Comparison of ENCODE assay signal across 8 mouse cellular contexts in genomic region chr9:21031896-21032351, GRCm38 (mm10). TPM values are rescaled to one million over a fixed set of nuclear protein-coding genes. Genes with fewer than 3 reads are reported as not detected.
DNase-seq lines count a peak whose midpoint lies in the region; ATAC-seq and TF ChIP-seq lines count a peak whose summit lies in the region.

Gene Icam5, plus strand, starts transcription at chr9:21032073.

- dilution Hi-C loops in CH12.LX (cut with MboI; ENCODE audit: extremely low pct_ligation_motif_present, extremely low pct_unique_long_range_greater_than_20kb, low sequenced_read_pairs): no loop called here

- H3K9ac ChIP-seq in CH12.LX (ENCODE audit: insufficient read depth, low read depth): peak within 1 kb of the TSS; percentile 46
- no peak within 1 kb of the TSS for H3K9ac ChIP-seq in embryonic facial prominence, embryonic 11.5 days (replicated peaks; ENCODE audit: low read length)
- peak within 1 kb of the TSS; percentile 74 for H3K9ac ChIP-seq in hindbrain, embryonic 16.5 days (ENCODE audit: low read depth, low read length)
- peak within 1 kb of the TSS; percentile 63 for H3K9ac ChIP-seq in neural tube, embryonic 13.5 days

- peaks cover 56% of the 10 kb centered on the region for H3K27me3 ChIP-seq in erythroblast, embryonic 14.5 days (ENCODE audit: control insufficient read depth)
- no peaks in the 10 kb centered on the region for H3K27me3 ChIP-seq in CH12.LX (replicated peaks)
- H3K27me3 ChIP-seq in embryonic facial prominence, embryonic 11.5 days (ENCODE audit: control insufficient read depth, insufficient read depth, low read length): peaks cover 54% of the 10 kb centered on the region
- peaks cover 56% of the 10 kb centered on the region for H3K27me3 ChIP-seq in hindbrain, embryonic 16.5 days (replicated peaks; ENCODE audit: control insufficient read depth, insufficient read depth, low read length)
- H3K27me3 ChIP-seq in limb, embryonic 10.5 days (ENCODE audit: low read depth, poor library complexity, severe bottlenecking): peaks cover 97% of the 10 kb centered on the region
- peaks cover 98% of the 10 kb centered on the region for H3K27me3 ChIP-seq in neural tube, embryonic 13.5 days

- no peak for TF ChIP-seq POLR2A in CH12.LX (IDR thresholded peaks at IDR 0.05; ENCODE audit: low read depth, low read length)

- peaks cover 18% of the 10 kb centered on the region for H3K9me3 ChIP-seq in erythroblast, embryonic 14.5 days (ENCODE audit: control insufficient read depth, low read length)
- no peaks in the 10 kb centered on the region for H3K9me3 ChIP-seq in CH12.LX (replicated peaks; ENCODE audit: low read length)
- H3K9me3 ChIP-seq in embryonic facial prominence, embryonic 11.5 days (replicated peaks; ENCODE audit: control insufficient read depth, low read length): no peaks in the 10 kb centered on the region
- H3K9me3 ChIP-seq in hindbrain, embryonic 16.5 days (ENCODE audit: control insufficient read depth, low read length): no peaks in the 10 kb centered on the region
- no peaks in the 10 kb centered on the region for H3K9me3 ChIP-seq in limb, embryonic 10.5 days (replicated peaks)
- no peaks in the 10 kb centered on the region for H3K9me3 ChIP-seq in neural tube, embryonic 13.5 days

- WGBS in embryonic facial prominence, embryonic 11.5 days: under 1% methylated on average over 34 of the region's 35 CpGs
- WGBS in hindbrain, embryonic 16.5 days: under 1% methylated on average over 35 of the region's 35 CpGs
- WGBS in limb, embryonic 10.5 days: under 1% methylated on average over 35 of the region's 35 CpGs
- under 1% methylated on average over 35 of the region's 35 CpGs for WGBS in neural tube, embryonic 13.5 days

- no peak for DNase-seq in CH12.LX (ENCODE audit: extremely low read depth)
- no peak for DNase-seq in embryonic facial prominence, embryonic 11.5 days (ENCODE audit: low spot score)
- no peak for DNase-seq in limb, embryonic 10.5 days (ENCODE audit: low spot score)

- peak within 1 kb of the TSS; percentile 70 for H3K4me3 ChIP-seq in erythroblast, embryonic 14.5 days (replicated peaks)
- H3K4me3 ChIP-seq in CH12.LX (replicated peaks in 1 of 3; ENCODE audit: low read depth in 2 of 3, low read length in 2 of 3, poor library complexity in 1 of 3): peak within 1 kb of the TSS; percentile 67 to 76 (median 74)
- H3K4me3 ChIP-seq in embryonic facial prominence, embryonic 11.5 days (ENCODE audit: low read depth, low read length): peak within 1 kb of the TSS; percentile 39
- H3K4me3 ChIP-seq in hindbrain, embryonic 16.5 days (ENCODE audit: low read length): peak within 1 kb of the TSS; percentile 60
- H3K4me3 ChIP-seq in limb, embryonic 10.5 days: peak within 1 kb of the TSS; percentile 56
- peak within 1 kb of the TSS; percentile 43 for H3K4me3 ChIP-seq in neural tube, embryonic 13.5 days

- peak within 1 kb of the TSS; percentile 92 for H3K27ac ChIP-seq in CH12.LX (ENCODE audit: insufficient read depth, low read depth)
- no peak within 1 kb of the TSS for H3K27ac ChIP-seq in embryonic facial prominence, embryonic 11.5 days (replicated peaks; ENCODE audit: low read depth, low read length)
- H3K27ac ChIP-seq in hindbrain, embryonic 16.5 days (ENCODE audit: low read depth, low read length): peak within 1 kb of the TSS; percentile 41; the same call in 1 of the 2 replicates
- H3K27ac ChIP-seq in limb, embryonic 10.5 days: no peak within 1 kb of the TSS
- no peak within 1 kb of the TSS for H3K27ac ChIP-seq in neural tube, embryonic 13.5 days (replicated peaks)

- H3K4me1 ChIP-seq in erythroblast, embryonic 14.5 days (ENCODE audit: control insufficient read depth): peaks cover 83% of the 10 kb centered on the region
- peaks cover 14 to 52% of the 10 kb centered on the region in 2 experiments for H3K4me1 ChIP-seq in CH12.LX (ENCODE audit: control insufficient read depth in 1 of 2, insufficient read depth in 2 of 2)
- peaks cover 4% of the 10 kb centered on the region for H3K4me1 ChIP-seq in embryonic facial prominence, embryonic 11.5 days (ENCODE audit: control insufficient read depth, insufficient read depth, low read length)
- peaks cover 50% of the 10 kb centered on the region for H3K4me1 ChIP-seq in hindbrain, embryonic 16.5 days (ENCODE audit: control insufficient read depth, insufficient read depth, low read depth, low read length)
- H3K4me1 ChIP-seq in limb, embryonic 10.5 days: peaks cover 75% of the 10 kb centered on the region
- peaks cover 72% of the 10 kb centered on the region for H3K4me1 ChIP-seq in neural tube, embryonic 13.5 days (replicated peaks)

- TF ChIP-seq CTCF in CH12.LX (conservative IDR thresholded peaks at IDR 0.05 in 1 of 2, IDR thresholded peaks at IDR 0.05 in 1 of 2; ENCODE audit: low read depth in 2 of 2, low read length in 2 of 2): no peak

- in situ Hi-C loops in CH12.LX (cut with MboI; ENCODE audit: low pct_ligation_motif_present, low pct_unique_long_range_greater_than_20kb, low sequenced_read_pairs): loop anchor here (5.0 kb wide), 1 partner anchor 95 kb away; no protein-coding TSS in a partner anchor

- no peak for TF ChIP-seq EP300 in CH12.LX (IDR thresholded peaks at IDR 0.05; ENCODE audit: low read length)

- no peak for TF ChIP-seq RAD21 in CH12.LX (IDR thresholded peaks at IDR 0.05; ENCODE audit: low read depth, low read length)

- ATAC-seq in erythroblast, adult 5-6 weeks (replicated peaks; ENCODE audit: low FRiP score, poor library complexity, severe bottlenecking): no peak
- no peak for ATAC-seq in embryonic facial prominence, embryonic 11.5 days (replicated peaks; ENCODE audit: insufficient number of reproducible peaks, low FRiP score, low TSS enrichment, low read depth)
- ATAC-seq in hindbrain, embryonic 16.5 days: peak; percentile 35
- peak; percentile 22 for ATAC-seq in neural tube, embryonic 13.5 days (ENCODE audit: low read depth)
- ATAC-seq in megakaryocyte progenitor cell, adult 5-6 weeks (replicated peaks; ENCODE audit: poor library complexity): no peak

- peaks cover 46% of the 10 kb centered on the region for H3K36me3 ChIP-seq in erythroblast, embryonic 14.5 days (ENCODE audit: control insufficient read depth)
- H3K36me3 ChIP-seq in CH12.LX (replicated peaks in 1 of 2; ENCODE audit: control insufficient read depth in 1 of 2, insufficient read depth in 1 of 2, low read length in 1 of 2): peaks cover 36 to 42% of the 10 kb centered on the region in 2 experiments
- no peaks in the 10 kb centered on the region for H3K36me3 ChIP-seq in embryonic facial prominence, embryonic 11.5 days (replicated peaks; ENCODE audit: control insufficient read depth, insufficient read depth, low read depth, low read length)
- H3K36me3 ChIP-seq in hindbrain, embryonic 16.5 days (ENCODE audit: control insufficient read depth, insufficient read depth, low read length): no peaks in the 10 kb centered on the region
- H3K36me3 ChIP-seq in limb, embryonic 10.5 days: no peaks in the 10 kb centered on the region
- no peaks in the 10 kb centered on the region for H3K36me3 ChIP-seq in neural tube, embryonic 13.5 days

- no peaks in the 10 kb centered on the region for H3K79me2 ChIP-seq in CH12.LX (replicated peaks; ENCODE audit: control insufficient read depth, extremely low read depth, insufficient read depth, poor library complexity, severe bottlenecking)

- H3K4me2 ChIP-seq in CH12.LX (ENCODE audit: insufficient read depth, low read depth, poor library complexity, severe bottlenecking): peak within 1 kb of the TSS; percentile 74
- H3K4me2 ChIP-seq in embryonic facial prominence, embryonic 11.5 days (ENCODE audit: low read depth, low read length): peak within 1 kb of the TSS; percentile 83
- peak within 1 kb of the TSS; percentile 98 for H3K4me2 ChIP-seq in hindbrain, embryonic 16.5 days (ENCODE audit: low read length)
- H3K4me2 ChIP-seq in neural tube, embryonic 13.5 days: peak within 1 kb of the TSS; percentile 75

TF ChIP-seq in CH12.LX, 34 proteins besides CTCF, POLR2A, EP300 and RAD21 (continues in another document):
- TF ChIP-seq HCFC1 (IDR thresholded peaks at IDR 0.05; ENCODE audit: low read depth, low read length) (no peak), NELFE (IDR thresholded peaks at IDR 0.05; ENCODE audit: low read depth, low read length) (0 out of 2 replicates have a peak, but pooled peaks have one; percentile 17), SIN3A (IDR thresholded peaks at IDR 0.05; ENCODE audit: low read length) (no peak), ETS1 (conservative IDR thresholded peaks at IDR 0.05; ENCODE audit: low read depth, low read length) (no peak), USF1 (IDR thresholded peaks at IDR 0.05; ENCODE audit: low read depth, low read length) (no peak), MAZ (IDR thresholded peaks at IDR 0.05; ENCODE audit: low read depth, low read length) (no peak; the same call in 1 of the 2 replicates), KAT2A (IDR thresholded peaks at IDR 0.05; ENCODE audit: insufficient replicate concordance, low read length) (no peak), NRF1 (IDR thresholded peaks at IDR 0.05; ENCODE audit: low read depth, low read length) (no peak), TCF12 (IDR thresholded peaks at IDR 0.05; ENCODE audit: low read depth, low read length) (no peak), RCOR1 (conservative IDR thresholded peaks at IDR 0.05; ENCODE audit: low read depth, low read length) (0 out of 2 replicates have a peak, but pooled peaks have one; percentile 21), CHD1 (IDR thresholded peaks at IDR 0.05; ENCODE audit: low read depth, low read length) (no peak), JUN (IDR thresholded peaks at IDR 0.05; ENCODE audit: insufficient read depth, low read depth, low read length) (no peak), MAX (IDR thresholded peaks at IDR 0.05; ENCODE audit: low read length) (no peak), MYC (IDR thresholded peaks at IDR 0.05; ENCODE audit: low read depth, low read length) (no peak), GABPA (IDR thresholded peaks at IDR 0.05; ENCODE audit: insufficient replicate concordance, low read depth, low read length) (no peak)

RNA-seq across cellular contexts. Expression of gene Icam5, which starts in this region (rescaled TPM):
- 0.63 and 0.86 TPM in 2 replicates for polyA plus RNA-seq in erythroblast, embryonic 14.5 days (2012)
- 0.58 TPM in 1 of 2 replicates, not detected in the other for total RNA-seq in erythroblast, adult 5-6 weeks (2015; ENCODE audit: low replicate concordance)
- total RNA-seq in erythroblast, adult 5-6 weeks (2017; ENCODE audit: low replicate concordance): 4.7 and 5.4 TPM in 2 replicates
- total RNA-seq in CH12.LX (2012; rRNA removed): 4.9 TPM in 2 replicates
- 0.89 and 1.0 TPM in 2 replicates for total RNA-seq in CH12.LX (2014; rRNA removed)
- 1.6 and 1.7 TPM in 2 replicates for polyA plus RNA-seq in CH12.LX (2012; ENCODE audit: insufficient read length, low read depth)
- not detected in 2 replicates for polyA plus RNA-seq in embryonic facial prominence, embryonic 11.5 days (2014; fragmentation: Nextera tagmentation; extraction: Ambion mirVana)
- polyA plus RNA-seq in hindbrain, embryonic 16.5 days (2015; fragmentation: Nextera tagmentation; extraction: Ambion mirVana): 2.8 and 3.2 TPM in 2 replicates
- 0.05 TPM in 1 of 2 replicates, not detected in the other for polyA plus RNA-seq in limb, embryonic 10.5 days (2016; fragmentation: Nextera tagmentation; extraction: Ambion mirVana)
- polyA plus RNA-seq in neural tube, embryonic 13.5 days (2015; fragmentation: Nextera tagmentation; extraction: Ambion mirVana): 0.45 and 0.68 TPM in 2 replicates
- not detected in 2 replicates for total RNA-seq in megakaryocyte progenitor cell, adult 5-6 weeks (2015)
- total RNA-seq in megakaryocyte progenitor cell, adult 5-6 weeks (2017): 0.21 and 0.24 TPM in 2 replicates

Comparison
In these comparisons a context has a peak if more than half of its experiments do, and no peak if none do; other contexts are left out.
1. Peak in ATAC-seq, H3K4me3 ChIP-seq, H3K9ac ChIP-seq and H3K4me2 ChIP-seq in neural tube, embryonic 13.5 days; RNA of the gene not detected or under 1 TPM.
2. H3K27ac ChIP-seq: peak in CH12.LX (single experiment) and hindbrain, embryonic 16.5 days (single experiment); none in embryonic facial prominence, embryonic 11.5 days (single experiment), limb, embryonic 10.5 days (single experiment) and neural tube, embryonic 13.5 days (single experiment).
3. Peak in every context shown above with its lines, with median percentiles within 50 percentile points of each other: H3K4me3 ChIP-seq and H3K4me2 ChIP-seq.